Mouse (Mus musculus) left cerebral cortex, adult 2 months (tissue): ENCODE data around the gene Lpin1. TPM values are rescaled to one million over a fixed set of nuclear protein-coding genes. Genes with fewer than 3 reads are reported as not detected.

Experiments
- DNase-seq, 2 experiments: peaks; one replicate each; pipeline ENCODE4 v3.0.0; 2021 to 2022; ENCODE audit warnings: low spot score in 2 of 2, mixed read lengths in 1 of 2; ENCODE audit errors: extremely low spot score in 1 of 2
- H3K27ac ChIP-seq: fragments of 200-600 bp; 2 replicates; pipeline ENCODE4 v1.8.1; 2022
- H3K4me3 ChIP-seq: fragments of 200-600 bp; 2 replicates; pipeline ENCODE4 v1.8.1; 2022
- CTCF ChIP-seq: fragments of 200-600 bp; IDR thresholded peaks from 2 replicates; pipeline ENCODE4 v1.8.1; 2022; ENCODE audit warnings: antibody characterized with exemption, mild to moderate bottlenecking, moderate library complexity
- intact Hi-C: fragments of 180-260 bp; cut with DNase I; formaldehyde crosslinking; loops from one replicate; pipeline ENCODE4 v1.15.1; 2025
- total RNA-seq, 2 experiments: library from RNA; stranded (reverse); gene quantifications; 2 replicates each; pipeline ENCODE4 v1.2.3; 2021

The Lpin1 gene
- total RNA-seq, 2 experiments from 2014 or later = 21.6 to 26.6 TPM

DNA sequence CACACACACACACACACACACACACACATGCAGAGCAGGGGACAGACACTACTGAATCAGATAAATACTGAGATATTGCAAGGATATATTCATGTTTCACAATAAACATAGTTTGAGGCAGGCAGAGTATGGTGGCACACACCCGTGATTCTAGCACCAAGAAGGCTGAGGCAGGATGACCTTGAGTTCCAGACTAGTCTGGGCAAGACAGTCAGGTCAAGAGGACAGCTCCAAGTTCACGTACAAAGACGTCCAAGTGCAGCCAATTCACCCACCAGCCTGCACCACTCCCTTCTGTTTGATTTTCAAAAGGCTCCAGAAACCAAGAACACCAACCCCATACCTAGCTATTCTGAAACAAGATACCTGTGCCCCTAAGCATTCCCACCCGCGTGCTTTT is 23.0 kb downstream of the Lpin1 start:
- no peak for TF ChIP-seq CTCF
- Histone ChIP-seq H3K27ac (no peak overlapping the region), H3K4me3 (no peak overlapping the region)
- intact Hi-C loops = no loop called here
- no peak for DNase-seq

- no peak for DNase-seq
- Histone ChIP-seq H3K4me3 (no peak overlapping the region), H3K27ac (no peak overlapping the region)
- intact Hi-C loops = no loop called here
- TF ChIP-seq CTCF = no peak
These were observed 23.7 kb downstream of the Lpin1 start for GRCm38 (mm10) chr12:16587111-16587510.

GRCm38 (mm10) chr12:16584964-16585363 is 25.8 kb downstream of the Lpin1 start:
- TF ChIP-seq CTCF = no peak
- H3K27ac ChIP-seq = no peak overlapping the region
- H3K4me3 ChIP-seq = no peak overlapping the region
- no peak for DNase-seq
- intact Hi-C loops = no loop called here

DNA sequence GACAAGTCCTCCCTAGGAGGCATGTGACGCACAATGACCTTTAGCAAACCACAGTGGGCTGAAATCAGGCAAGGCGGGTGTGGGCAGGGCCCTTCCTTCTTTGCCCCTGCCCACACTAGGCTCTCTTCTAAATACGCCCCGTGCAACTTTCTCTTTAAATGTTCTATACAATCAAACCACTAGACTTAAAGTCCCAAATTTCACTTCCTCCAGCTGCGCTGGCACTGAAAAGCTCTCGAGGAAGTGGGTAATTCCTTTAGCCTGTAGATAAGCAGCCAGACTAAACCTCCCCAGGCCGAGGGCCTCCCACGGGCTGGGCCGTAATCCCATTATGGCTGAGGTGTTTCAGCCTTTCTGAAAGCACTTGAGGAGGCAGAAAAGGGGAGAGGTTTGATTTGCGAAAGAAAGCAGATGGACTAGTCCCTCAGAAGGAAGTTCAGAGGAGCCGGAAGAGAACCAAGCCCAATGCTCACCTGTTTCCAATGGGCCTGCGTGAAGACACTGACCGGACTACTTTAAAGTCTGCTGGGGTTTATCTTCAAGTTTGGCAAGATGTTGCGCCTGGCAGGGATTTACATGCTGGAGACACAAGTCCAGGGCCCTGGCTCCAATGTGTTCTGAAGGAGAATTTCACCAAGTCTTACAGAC is 26.6 kb downstream of the Lpin1 start:
- DNase-seq = no peak
- intact Hi-C loops = no loop called here
- Histone ChIP-seq H3K4me3 (no peak overlapping the region), H3K27ac (no peak overlapping the region)
- TF ChIP-seq CTCF = no peak

GRCm38 (mm10) chr12:16583313-16583712 is 27.5 kb downstream of the Lpin1 start:
- intact Hi-C loops = no loop called here
- Histone ChIP-seq H3K4me3 (no peak overlapping the region), H3K27ac (no peak overlapping the region)
- no peak for DNase-seq
- TF ChIP-seq CTCF = no peak

DNA sequence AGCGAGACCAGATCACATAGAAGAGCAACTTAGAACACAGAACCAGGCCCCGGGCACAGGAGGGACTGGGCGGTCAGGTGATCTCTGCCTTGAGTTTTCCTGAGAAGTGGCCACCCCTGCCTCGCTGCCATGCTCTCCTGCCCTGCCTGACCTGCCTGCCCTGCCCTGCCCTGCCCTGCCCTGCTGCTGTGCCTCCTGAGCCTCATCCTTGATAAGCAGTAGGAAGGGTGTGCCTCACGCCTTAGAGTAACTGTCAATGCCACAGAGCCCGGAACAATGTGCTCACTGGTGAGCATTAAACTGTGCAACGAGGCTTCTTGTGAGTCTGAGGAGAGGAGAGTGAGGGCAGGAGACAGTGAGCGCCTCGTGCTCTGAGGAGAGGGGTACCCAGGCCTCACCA is 30.5 kb downstream of the Lpin1 start:
- no peak for TF ChIP-seq CTCF
- no peak for DNase-seq
- no peak overlapping the region for H3K27ac ChIP-seq
- intact Hi-C loops = no loop called here
- H3K4me3 ChIP-seq = no peak overlapping the region

- intact Hi-C loops = no loop called here
- no peak overlapping the region for H3K4me3 ChIP-seq
- TF ChIP-seq CTCF = no peak
- no peak overlapping the region for H3K27ac ChIP-seq
- no peak for DNase-seq
These were observed 33.0 kb downstream of the Lpin1 start for GRCm38 (mm10) chr12:16577665-16578233.

- intact Hi-C loops = no loop called here
- no peak for TF ChIP-seq CTCF
These were observed 39.5 kb downstream of the Lpin1 start for GRCm38 (mm10) chr12:16571278-16571677.

GRCm38 (mm10) chr12:16570371-16571060 is 40.2 kb downstream of the Lpin1 start:
- intact Hi-C loops = no loop called here
- Histone ChIP-seq H3K4me3 (no peak overlapping the region), H3K27ac (no peak overlapping the region)
- no peak for DNase-seq
- TF ChIP-seq CTCF = peak; percentile 44

More at GRCm38 (mm10) chr12:16571278-16571677, 39.5 kb downstream of the Lpin1 start:
- no peak overlapping the region for H3K27ac ChIP-seq
- DNase-seq = no peak
- H3K4me3 ChIP-seq = no peak overlapping the region

DNA sequence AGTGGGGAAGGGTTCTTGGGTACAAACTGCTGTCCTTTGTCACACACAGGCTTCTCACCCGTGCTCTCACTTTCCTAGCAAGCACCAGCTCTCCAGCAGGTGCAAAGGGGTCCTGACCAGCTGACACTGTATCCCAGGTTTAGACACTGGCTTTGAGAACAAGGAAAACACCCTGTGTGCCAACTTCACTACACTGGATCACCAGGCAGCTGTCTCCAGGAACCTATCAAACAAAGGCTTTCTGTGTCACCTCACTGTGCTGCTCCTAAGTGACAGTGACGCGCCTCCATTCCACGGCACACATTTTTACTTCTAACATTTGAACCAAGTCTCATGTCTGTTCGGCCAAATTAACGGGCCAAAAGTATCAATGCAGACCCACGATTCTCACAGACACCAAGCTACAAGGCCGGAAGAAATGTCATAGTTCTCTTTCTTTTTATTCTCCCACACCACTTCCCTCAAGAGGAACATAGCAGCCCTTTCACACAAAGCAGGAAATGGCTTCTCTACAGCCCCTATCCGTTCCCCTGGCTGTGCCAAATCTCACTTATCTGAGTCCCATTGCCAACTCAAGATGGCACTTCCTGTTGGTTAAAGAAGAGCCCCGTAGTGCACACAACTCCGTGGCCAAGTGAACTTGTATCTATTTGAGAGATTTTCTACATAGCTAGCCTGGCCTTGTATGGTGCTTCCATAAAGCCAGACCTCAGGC is 41.7 kb downstream of the Lpin1 start:
- DNase-seq = no peak
- H3K27ac ChIP-seq = peak overlapping the region; percentile 11; the same call in 1 of the 2 replicates
- intact Hi-C loops = loop anchor here (1.0 to 5.0 kb wide), 3 partner anchors 65 to 236 kb away; no protein-coding TSS in a partner anchor
- no peak overlapping the region for H3K4me3 ChIP-seq
- no peak for TF ChIP-seq CTCF

DNA sequence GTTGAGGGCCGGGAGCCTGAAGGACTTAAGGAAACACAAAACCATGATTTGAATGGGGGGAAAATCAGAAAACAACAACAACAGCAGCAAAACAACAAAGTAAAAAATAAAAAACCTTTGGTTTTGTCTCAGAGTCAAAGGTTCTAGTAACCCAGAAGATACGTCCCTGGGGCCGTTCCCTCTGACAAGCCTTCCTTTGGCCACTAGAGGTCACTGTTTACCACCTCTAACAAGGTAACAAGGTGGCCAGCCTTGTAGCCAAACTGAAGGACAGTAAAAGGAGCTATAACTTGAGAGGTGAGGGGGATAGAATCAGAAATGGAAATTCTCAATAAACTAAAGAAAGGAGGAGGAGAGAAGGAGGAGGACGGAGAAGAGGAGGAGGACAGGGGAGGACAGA is 42.3 kb downstream of the Lpin1 start:
- TF ChIP-seq CTCF = peak; percentile 82
- DNase-seq = peak; percentile 45 to 52
- H3K27ac ChIP-seq = no peak overlapping the region
- H3K4me3 ChIP-seq = no peak overlapping the region
- intact Hi-C loops = loop anchor here (2.0 to 5.0 kb wide), 2 partner anchors 184 to 236 kb away; no protein-coding TSS in a partner anchor

DNA sequence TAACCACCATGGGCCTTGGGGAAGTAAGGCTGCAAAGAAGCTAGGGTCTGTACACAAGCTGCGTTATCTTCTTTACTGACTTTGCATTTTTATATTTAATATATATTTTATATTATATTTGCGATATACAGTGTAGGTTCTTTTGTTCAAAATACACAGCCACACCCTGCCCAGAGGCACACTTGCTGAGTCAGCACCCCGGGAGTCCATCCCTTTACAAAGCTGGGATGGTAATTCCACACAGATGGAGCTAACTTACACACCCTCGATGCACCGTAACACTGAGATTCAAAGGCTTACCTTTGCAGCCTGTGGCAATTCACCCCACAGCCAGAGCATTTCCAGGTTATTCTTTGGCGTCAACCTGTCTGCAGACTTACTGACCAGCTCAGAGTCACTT is 42.7 kb downstream of the Lpin1 start:
- no peak overlapping the region for H3K27ac ChIP-seq
- H3K4me3 ChIP-seq = no peak overlapping the region
- no peak for DNase-seq
- TF ChIP-seq CTCF = no peak
- intact Hi-C loops = loop anchor here (2.0 to 5.0 kb wide), 2 partner anchors 184 to 237 kb away; no protein-coding TSS in a partner anchor
